Mouse (Mus musculus) adrenal gland, adult 8-10 months (tissue): Measurements from ENCODE around the gene Rffl. TPM values are rescaled to one million over a fixed set of nuclear protein-coding genes. Genes with fewer than 3 reads are reported as not detected.

Source experiments
- DNase-seq: peaks from one replicate; pipeline ENCODE4 v3.0.0; 2022
- total RNA-seq, 4 experiments: library from RNA; stranded (reverse); gene quantifications; 2 replicates each; pipeline ENCODE4 v1.2.4; 2022

The Rffl gene
- total RNA-seq, result 10 to 100 TPM in 2 of 4 experiments, 1 to 10 TPM in 2; 9.0 to 12.4 (median 10.5) TPM

DNA sequence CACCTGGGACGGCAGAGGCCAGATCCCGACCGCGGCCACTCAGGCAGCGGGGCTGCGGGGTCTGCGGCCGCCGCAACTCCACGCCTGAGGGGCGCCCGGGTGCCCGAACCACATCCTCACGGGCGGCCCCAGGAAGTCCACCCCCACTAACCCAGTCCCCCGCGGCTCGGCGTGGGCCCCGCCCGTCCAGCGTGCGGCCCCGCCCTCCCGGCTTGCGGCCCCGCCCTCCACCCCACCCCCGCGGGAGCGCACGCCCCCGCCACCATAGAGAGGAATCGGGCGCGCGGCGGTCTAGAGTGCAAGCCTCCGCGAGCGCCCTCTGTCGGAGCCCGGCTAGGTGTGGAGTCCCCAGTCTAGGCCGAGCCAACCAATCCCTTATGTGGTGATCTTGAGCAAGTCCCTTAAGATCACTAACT lies at the start of gene Rffl:
Rffl (minus strand) TSS at position 180 of the 416 bp plus-strand sequence.
- peak; percentile 82 for DNase-seq

GRCm38 (mm10) chr11:82920768-82921167 lies 49.8 kb upstream of the Rffl start:
- DNase-seq, result no peak

GRCm38 (mm10) chr11:82914711-82915352 lies 43.8 kb upstream of the Rffl start:
- peak; percentile 34 for DNase-seq

GRCm38 (mm10) chr11:82910679-82911389 lies 39.8 kb upstream of the Rffl start:
- DNase-seq, result no peak

DNA sequence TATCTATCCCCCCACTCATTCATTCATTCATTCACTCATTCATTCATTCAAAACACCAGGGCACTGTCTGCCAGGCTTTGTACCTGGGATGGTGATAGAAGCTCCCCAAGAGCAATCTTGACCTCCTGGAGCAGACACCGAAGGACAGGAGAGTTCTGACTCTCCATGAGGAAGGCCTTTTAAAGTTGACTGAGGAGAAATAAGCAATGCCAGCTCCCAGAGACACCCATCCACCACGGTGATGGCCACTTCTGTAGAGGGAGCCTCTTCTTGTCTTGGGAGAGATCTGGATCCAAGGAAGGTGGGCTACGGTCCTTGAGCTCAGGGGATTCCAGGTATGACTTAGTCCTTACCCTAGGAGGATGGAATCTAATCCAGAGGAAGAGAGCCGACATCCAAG lies 39.2 kb upstream of the Rffl start, which contains the start of gene Unc45b:
Unc45b (plus strand) TSS at position 301 of the 400 bp plus-strand sequence.
- DNase-seq, result no peak

DNA sequence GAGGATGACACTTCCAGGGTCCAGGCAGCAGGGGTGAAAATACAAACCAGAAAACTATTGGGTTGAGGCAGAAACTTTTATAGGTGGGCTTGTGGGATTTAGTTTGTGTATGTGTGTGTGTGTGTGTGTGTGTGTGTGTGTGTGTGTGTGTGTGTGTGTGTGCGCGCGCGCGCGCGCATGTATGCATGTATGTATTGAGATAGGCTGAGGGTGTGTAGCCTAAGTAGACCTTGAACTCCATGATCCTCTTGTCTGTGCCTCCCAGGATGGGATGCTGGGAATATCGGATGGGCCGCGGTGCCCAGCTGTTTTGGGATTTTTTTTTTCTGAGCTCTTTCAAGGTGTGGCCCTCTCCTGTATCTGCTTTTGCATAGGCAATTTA lies 37.6 kb upstream of the Rffl start:
- no peak for DNase-seq

DNA sequence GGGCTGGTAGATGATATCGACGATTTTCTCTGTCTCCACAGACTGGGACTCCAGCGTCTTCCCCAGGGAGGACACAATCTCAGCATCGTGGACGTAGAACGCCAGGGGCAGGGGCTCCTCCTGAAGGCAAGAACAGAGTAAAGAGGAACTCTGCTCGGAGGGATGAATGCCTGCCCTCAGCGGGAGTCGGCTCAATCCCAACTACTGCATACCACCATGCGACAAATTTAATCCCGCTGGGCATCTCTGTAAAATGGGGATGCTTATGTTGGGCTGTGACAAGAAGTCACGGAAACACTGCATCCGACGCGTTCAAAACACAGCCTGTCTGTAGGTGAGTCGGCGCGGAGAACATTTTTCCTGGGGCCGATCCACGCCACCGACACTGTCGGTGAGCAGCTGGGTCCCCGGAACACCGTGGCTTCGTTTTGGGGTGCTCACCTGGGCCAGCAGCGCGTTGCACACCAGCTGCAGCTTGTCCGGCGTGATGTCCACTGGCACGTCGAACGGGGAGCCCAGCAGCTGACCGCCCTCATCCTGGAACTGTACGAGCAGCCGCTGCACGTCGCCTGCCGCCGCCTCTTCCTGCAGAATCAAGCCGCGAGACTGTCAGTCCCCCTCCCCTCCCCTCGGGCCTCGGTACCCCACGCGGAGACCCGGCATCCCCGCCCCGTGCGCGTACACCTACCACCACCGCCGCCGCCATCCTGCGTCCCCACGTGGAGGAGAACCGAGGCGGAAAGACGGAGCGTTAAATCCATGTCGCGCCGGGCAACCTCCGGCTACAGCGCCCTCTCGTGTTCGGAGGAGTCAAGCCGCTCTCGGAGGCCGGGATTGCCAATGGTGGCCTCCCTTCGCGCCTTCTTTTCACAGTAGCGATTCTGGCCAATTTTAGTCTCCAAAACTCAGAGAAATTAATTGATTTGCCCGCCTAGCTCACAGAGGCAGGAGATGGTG lies 36.9 kb upstream of the Rffl start, which contains the start of gene Nle1:
Nle1 (minus strand) TSS at position 761 of the 957 bp plus-strand sequence.
- peak; percentile 80 for DNase-seq

DNA sequence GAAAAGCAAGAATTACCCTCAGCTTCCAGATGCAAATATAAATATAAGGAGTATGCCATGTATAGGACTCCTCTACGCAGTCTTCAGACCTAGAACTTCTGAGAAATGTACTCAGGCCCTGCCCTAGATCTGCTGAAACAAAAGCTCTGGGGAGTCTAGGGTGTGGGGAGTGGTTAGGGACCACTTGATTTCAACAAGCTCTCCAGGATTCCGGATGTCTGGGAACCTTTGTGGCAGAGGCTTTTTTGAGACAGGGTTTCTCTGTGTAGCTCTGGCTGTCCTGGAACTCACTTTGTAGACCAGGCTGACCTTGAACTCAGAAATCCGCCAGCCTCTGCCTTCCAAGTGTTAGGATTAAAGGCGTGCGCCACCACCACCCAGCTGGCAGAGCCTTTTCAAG lies 34.8 kb upstream of the Rffl start:
- DNase-seq, result no peak

GRCm38 (mm10) chr11:82904952-82905351 lies 33.9 kb upstream of the Rffl start:
- no peak for DNase-seq

DNA sequence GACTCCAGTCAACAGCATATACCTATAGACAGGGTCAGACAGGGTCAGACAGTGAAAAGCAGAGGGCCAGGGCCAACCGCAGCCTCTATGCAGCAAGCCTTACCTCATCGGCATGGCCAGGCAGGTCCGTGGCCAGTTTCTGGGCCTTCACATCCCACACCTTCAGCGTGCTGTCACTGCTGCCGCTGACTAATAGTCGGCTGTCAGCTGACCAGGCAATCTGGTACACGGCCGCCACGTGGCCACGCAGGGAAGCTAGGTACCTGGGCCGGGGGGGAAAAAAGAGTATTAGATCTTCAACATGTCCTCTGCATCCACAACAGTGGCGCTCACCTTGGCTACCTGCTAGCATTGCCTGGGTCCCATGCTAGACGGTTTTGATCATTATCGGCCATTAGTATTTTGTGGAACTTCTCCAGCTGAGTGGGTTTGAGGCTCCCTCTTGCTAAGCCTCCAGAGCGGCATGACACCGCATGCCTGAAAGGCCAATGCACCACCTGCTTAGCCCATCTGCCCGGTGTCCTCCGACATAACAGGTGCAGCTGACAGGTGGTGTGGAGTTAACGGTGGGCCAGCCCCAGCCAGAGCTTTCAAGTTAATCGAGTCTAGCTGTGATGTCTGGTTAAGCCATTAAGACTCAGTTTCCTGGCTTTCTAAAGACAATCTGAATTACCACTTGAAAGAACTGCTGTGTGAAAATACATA lies 30.7 kb upstream of the Rffl start:
- DNase-seq, result no peak

GRCm38 (mm10) chr11:82899720-82900119 lies 28.7 kb upstream of the Rffl start:
- DNase-seq, result no peak

DNA sequence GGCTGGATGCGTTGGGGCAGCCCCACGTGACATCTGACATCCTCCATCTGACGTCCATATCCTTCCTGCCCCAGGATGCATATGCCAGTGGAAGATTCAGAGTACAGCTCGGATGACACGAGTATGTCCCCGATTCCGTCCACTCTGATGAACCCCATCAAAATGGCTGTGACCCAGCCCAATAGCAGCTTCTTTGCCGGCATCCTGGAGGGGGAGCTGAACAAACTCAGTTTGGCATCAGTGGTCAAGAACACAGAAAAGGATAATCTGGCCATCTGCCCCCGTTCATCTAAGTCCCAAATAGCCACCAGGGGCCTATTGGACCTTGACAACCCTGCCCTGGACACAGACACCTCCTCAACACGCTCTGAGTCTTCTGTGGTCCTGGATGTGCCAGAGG lies 26.5 kb upstream of the Rffl start:
- no peak for DNase-seq

- no peak for DNase-seq
These were observed 20.9 kb upstream of the Rffl start, which contains the start of gene Fndc8 for GRCm38 (mm10) chr11:82891936-82892335. TSS of gene Fndc8 (plus strand) at chr11:82892124.

- peak; percentile 91 for DNase-seq
These were observed 19.3 kb upstream of the Rffl start, which contains the start of gene Rad51d for GRCm38 (mm10) chr11:82890342-82890762. TSS of gene Rad51d (minus strand) at chr11:82890614.

GRCm38 (mm10) chr11:82889524-82890341 lies 18.7 kb upstream of the Rffl start:
- no peak for DNase-seq

GRCm38 (mm10) chr11:82888491-82888946 lies 17.5 kb upstream of the Rffl start:
- no peak for DNase-seq

GRCm38 (mm10) chr11:82886559-82886958 lies 15.5 kb upstream of the Rffl start:
- no peak for DNase-seq

GRCm38 (mm10) chr11:82883180-82883579 lies 12.2 kb upstream of the Rffl start:
- DNase-seq, result no peak

DNA sequence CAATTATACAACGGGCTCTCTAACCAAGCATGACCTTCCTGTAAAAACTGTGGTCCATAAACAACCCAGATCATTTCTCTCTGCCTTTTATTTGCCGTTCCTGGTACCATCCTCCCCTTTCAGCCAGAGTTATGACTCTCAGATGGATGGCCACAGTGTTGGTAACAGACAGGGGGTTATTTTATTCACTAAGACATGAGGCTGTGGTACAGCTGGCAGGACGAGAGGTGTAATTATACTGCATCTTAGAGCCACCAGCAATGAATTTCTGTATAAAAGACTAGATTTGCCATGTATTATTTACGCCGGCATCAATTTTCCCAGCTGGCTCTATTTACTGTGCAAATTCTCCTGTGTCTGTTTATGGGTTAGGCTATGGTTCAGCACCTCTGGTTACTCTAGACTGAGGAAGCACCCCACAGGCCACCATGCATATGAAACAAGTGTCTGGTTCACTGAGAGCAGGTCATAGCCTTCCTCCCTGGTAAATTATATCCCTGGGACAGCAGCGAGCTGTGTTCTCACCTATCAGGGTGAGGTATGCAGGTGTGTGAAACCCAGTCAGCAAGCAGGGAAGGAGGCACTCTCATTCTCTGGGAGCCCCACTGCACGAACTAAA lies 6.8 kb upstream of the Rffl start:
- no peak for DNase-seq

GRCm38 (mm10) chr11:82875631-82876030 lies 4.6 kb upstream of the Rffl start:
- no peak for DNase-seq
